Mouse (Mus musculus): Measurements from ENCODE around the gene Popdc2. TPM values are rescaled to one million over a fixed set of nuclear protein-coding genes. Genes with fewer than 3 reads are reported as not detected.

Gene Popdc2
- not detected for polyA plus RNA-seq (2014; fragmentation: Illumina TruSeq; extraction: RNeasy Lipid Tissue Mini Kit (QIAGEN cat#74804); ENCODE audit: low read depth, low replicate concordance)

DNA sequence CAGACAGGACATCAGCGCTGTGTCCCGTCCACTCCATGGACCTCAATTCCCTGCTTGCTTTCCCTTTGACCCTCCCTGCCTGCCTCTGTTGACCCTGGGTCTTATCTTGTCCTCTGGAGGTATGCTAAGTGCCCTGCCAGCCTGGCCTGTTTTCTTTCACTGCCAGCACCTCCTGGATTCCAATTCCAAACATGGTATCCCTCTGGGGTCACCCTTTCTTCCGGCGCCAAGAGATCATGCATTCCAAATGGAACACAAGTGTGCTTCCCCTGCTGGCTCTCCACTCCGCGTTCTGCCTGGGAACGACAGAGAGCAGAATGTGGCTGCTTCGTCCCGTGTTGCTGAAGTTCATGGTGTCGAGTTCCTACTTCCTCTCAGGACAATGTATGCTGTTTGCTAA lies at the start of gene Popdc2:
Popdc2 (plus strand) TSS at position 277 of the 400 bp plus-strand sequence.

DNA sequence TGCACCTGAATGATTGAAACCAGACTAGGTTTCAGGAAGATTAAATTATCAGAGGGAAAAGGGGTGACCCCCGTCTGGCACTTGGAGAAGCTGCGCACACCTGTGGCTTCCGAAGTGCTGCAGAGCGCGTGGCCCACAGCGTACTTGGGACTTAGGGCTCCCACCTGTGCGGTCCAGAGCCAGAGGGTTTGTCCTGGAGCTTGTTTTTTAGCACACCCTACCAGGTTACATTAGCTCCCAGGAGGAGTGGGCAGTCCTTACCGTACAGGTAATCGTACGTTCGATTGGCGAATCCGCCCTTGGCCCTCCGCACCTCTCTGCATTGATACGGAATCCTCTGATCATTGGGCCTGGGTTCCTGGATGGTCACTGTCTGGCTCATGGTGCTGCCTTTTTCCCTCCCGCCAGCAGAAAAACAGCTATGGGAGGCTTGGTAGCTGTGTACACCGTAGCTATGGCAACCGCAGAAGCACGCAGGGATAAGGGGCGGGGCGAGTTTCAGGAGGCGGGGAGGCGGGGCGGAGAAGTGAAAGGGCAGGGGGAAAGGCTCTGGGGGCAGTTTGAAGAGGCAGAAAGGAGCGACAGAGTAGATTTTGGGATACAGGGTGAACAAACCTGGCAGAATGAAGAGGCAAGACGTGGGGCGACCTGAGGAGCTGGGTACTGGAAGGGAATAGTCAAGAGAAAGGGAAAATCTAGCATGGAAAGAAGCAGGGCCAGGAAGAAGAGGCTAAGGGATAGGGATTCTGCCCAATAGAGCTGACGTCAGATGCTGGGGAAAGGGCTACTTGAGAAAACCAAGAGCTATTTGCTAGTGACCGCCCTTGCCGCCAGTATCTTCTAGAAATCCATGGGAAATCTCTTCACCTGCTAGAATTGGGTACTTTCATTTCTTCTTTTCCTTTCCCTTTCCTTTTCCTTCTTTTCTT lies 20.3 kb upstream of the Popdc2 start, which contains the start of gene Maats1:
Maats1 (minus strand) TSS at position 748 of the 929 bp plus-strand sequence.

GRCm38 (mm10) chr16:38346529-38347325 lies 15.3 kb upstream of the Popdc2 start, which contains the start of the genes Cox17 and Gm21987:
Gene Cox17 (plus strand): TSS chr16:38346991.
Gene Gm21987 (plus strand): TSS chr16:38347040.

Other genes starting within 250 kb of the Popdc2 start
- 13.2 TPM for gene Nr1i2, start 67.4 kb upstream of the Popdc2 start, polyA plus RNA-seq (2014; fragmentation: Illumina TruSeq; extraction: RNeasy Lipid Tissue Mini Kit (QIAGEN cat#74804); ENCODE audit: low read depth, low replicate concordance)
- not detected for gene Maats1, start 20.1 kb upstream of the Popdc2 start, polyA plus RNA-seq (2014; fragmentation: Illumina TruSeq; extraction: RNeasy Lipid Tissue Mini Kit (QIAGEN cat#74804); ENCODE audit: low read depth, low replicate concordance)
- gene Cox17, start 15.2 kb upstream of the Popdc2 start, polyA plus RNA-seq (2014; fragmentation: Illumina TruSeq; extraction: RNeasy Lipid Tissue Mini Kit (QIAGEN cat#74804); ENCODE audit: low read depth, low replicate concordance) = 58.9 TPM
- not detected for gene Gm21987, start 15.2 kb upstream of the Popdc2 start, polyA plus RNA-seq (2014; fragmentation: Illumina TruSeq; extraction: RNeasy Lipid Tissue Mini Kit (QIAGEN cat#74804); ENCODE audit: low read depth, low replicate concordance)
- gene Pla1a, start 70.9 kb downstream of the Popdc2 start, polyA plus RNA-seq (2014; fragmentation: Illumina TruSeq; extraction: RNeasy Lipid Tissue Mini Kit (QIAGEN cat#74804); ENCODE audit: low read depth, low replicate concordance) = 22.8 TPM
- 1.6 TPM for gene Adprh, start 90.5 kb downstream of the Popdc2 start, polyA plus RNA-seq (2014; fragmentation: Illumina TruSeq; extraction: RNeasy Lipid Tissue Mini Kit (QIAGEN cat#74804); ENCODE audit: low read depth, low replicate concordance)
- 0.58 TPM for gene Cd80, start 93.4 kb downstream of the Popdc2 start, polyA plus RNA-seq (2014; fragmentation: Illumina TruSeq; extraction: RNeasy Lipid Tissue Mini Kit (QIAGEN cat#74804); ENCODE audit: low read depth, low replicate concordance)
- gene Timmdc1, start 160.5 kb downstream of the Popdc2 start, polyA plus RNA-seq (2014; fragmentation: Illumina TruSeq; extraction: RNeasy Lipid Tissue Mini Kit (QIAGEN cat#74804); ENCODE audit: low read depth, low replicate concordance) = 18.3 TPM
- 15.6 TPM for gene Poglut1, start 188.0 kb downstream of the Popdc2 start, polyA plus RNA-seq (2014; fragmentation: Illumina TruSeq; extraction: RNeasy Lipid Tissue Mini Kit (QIAGEN cat#74804); ENCODE audit: low read depth, low replicate concordance)
- gene Tmem39a, start 196.5 kb downstream of the Popdc2 start, polyA plus RNA-seq (2014; fragmentation: Illumina TruSeq; extraction: RNeasy Lipid Tissue Mini Kit (QIAGEN cat#74804); ENCODE audit: low read depth, low replicate concordance) = 20.0 TPM